19 mouse cellular contexts compared by ENCODE assay signal in genomic region chr10:62892549-62893232, GRCm38 (mm10). TPM values are rescaled to one million over a fixed set of nuclear protein-coding genes. Genes with fewer than 3 reads are reported as not detected.
DNase-seq lines count a peak whose midpoint lies in the region; ATAC-seq and TF ChIP-seq lines count a peak whose summit lies in the region.
"Had no signal": no experiment of that assay in that cellular context is flagged by ENCODE, and none has a peak within 500 bp of the region (broad histone marks: within the 10 kb centered on the region; RNA-seq: fewer than 3 reads in every experiment).

No protein-coding gene starts in this region.

- no peak overlapping the region for H3K9ac ChIP-seq in midbrain, postnatal 0 days (replicated peaks; ENCODE audit: low read length, poor library complexity, severe bottlenecking)
- H3K9ac ChIP-seq in liver, embryonic 11.5 days (ENCODE audit: low read depth, low read length) = no peak overlapping the region
- no peak overlapping the region for H3K9ac ChIP-seq in heart, adult 2 months (ENCODE audit: low read depth, low read length)
- H3K9ac ChIP-seq: embryonic facial prominence, embryonic 12.5 days; forebrain, embryonic 12.5 days; forebrain, postnatal 0 days; heart, embryonic 12.5 days; hindbrain, embryonic 14.5 days; intestine, embryonic 15.5 days had no signal

- TF ChIP-seq CTCF in midbrain, postnatal 0 days (IDR thresholded peaks at IDR 0.05) = no peak
- no peak for TF ChIP-seq CTCF in heart, adult 2 months (IDR thresholded peaks at IDR 0.05)

- no peak for TF ChIP-seq EP300 in heart, adult 2 months (IDR thresholded peaks at IDR 0.05; ENCODE audit: insufficient read depth, low read depth, low read length)

- ATAC-seq in frontal cortex, adult (ENCODE audit: low TSS enrichment) = peak; percentile 96
- no peak for ATAC-seq in midbrain, postnatal 0 days (ENCODE audit: low FRiP score)
- no peak for ATAC-seq in liver, embryonic 11.5 days (replicated peaks; ENCODE audit: low FRiP score)
- ATAC-seq: forebrain, postnatal 0 days; intestine, embryonic 15.5 days had no signal

- TF ChIP-seq POLR2A in heart, adult 2 months (IDR thresholded peaks at IDR 0.05; ENCODE audit: insufficient read depth, low read depth, low read length) = no peak

- H3K4me2 ChIP-seq in midbrain, postnatal 0 days (ENCODE audit: low read depth, low read length, poor library complexity, severe bottlenecking) = no peak overlapping the region
- H3K4me2 ChIP-seq in liver, embryonic 11.5 days = no peak overlapping the region
- H3K4me2 ChIP-seq: embryonic facial prominence, embryonic 12.5 days; forebrain, embryonic 12.5 days; heart, embryonic 12.5 days; hindbrain, embryonic 14.5 days; intestine, embryonic 15.5 days had no signal

- no peaks in the 10 kb centered on the region for H3K79me2 ChIP-seq in heart, adult 2 months (replicated peaks; ENCODE audit: control insufficient read depth, insufficient read depth, low read length)

- H3K27ac ChIP-seq in midbrain, postnatal 0 days (ENCODE audit: low read depth, low read length) = no peak overlapping the region
- H3K27ac ChIP-seq in liver, embryonic 11.5 days (ENCODE audit: low read depth, low read length) = no peak overlapping the region
- H3K27ac ChIP-seq in heart, adult 2 months = no peak overlapping the region
- H3K27ac ChIP-seq: embryonic facial prominence, embryonic 12.5 days; forebrain, embryonic 12.5 days; hindbrain, embryonic 10.5 days; hindbrain, embryonic 14.5 days; intestine, embryonic 15.5 days had no signal

- no peaks in the 10 kb centered on the region for H3K27me3 ChIP-seq in midbrain, postnatal 0 days (ENCODE audit: insufficient read depth, low read length)
- H3K27me3 ChIP-seq in liver, embryonic 11.5 days (replicated peaks; ENCODE audit: control insufficient read depth, insufficient read depth, low read length) = no peaks in the 10 kb centered on the region
- no peaks in the 10 kb centered on the region for H3K27me3 ChIP-seq in heart, adult 2 months (ENCODE audit: control insufficient read depth, insufficient read depth, low read length)
- H3K27me3 ChIP-seq: heart, embryonic 12.5 days; intestine, embryonic 15.5 days had no signal

- no peak for DNase-seq in frontal cortex, postnatal 14 days (ENCODE audit: low spot score in 2 of 2)
- DNase-seq in MN1 (ENCODE audit: low spot score) = peak; percentile 19
- peak; percentile 16 for DNase-seq in fat pad, adult 2 months (ENCODE audit: extremely low read depth, low read depth, low spot score)
- no peak for DNase-seq in midbrain, postnatal 0 days (ENCODE audit: low spot score)
- DNase-seq in right cerebral cortex, postnatal 4 days = no peak
- no peak for DNase-seq in liver, embryonic 11.5 days (ENCODE audit: low spot score)
- DNase-seq in heart, adult 2 months = no peak
- DNase-seq: adrenal gland, postnatal 10 days; cerebellum, adult 11-12 months; cerebellum, adult 9-10 months; cerebellum, postnatal 25 days; forebrain, postnatal 0 days had no signal

- intact Hi-C loops in heart, adult 2 months (cut with DNase I) = no loop called here

- H3K4me3 ChIP-seq in midbrain, postnatal 0 days (ENCODE audit: low read depth, low read length) = no peak overlapping the region
- H3K4me3 ChIP-seq in liver, embryonic 11.5 days (ENCODE audit: low read depth, low read length) = no peak overlapping the region
- no peak overlapping the region for H3K4me3 ChIP-seq in heart, adult 2 months
- H3K4me3 ChIP-seq: embryonic facial prominence, embryonic 12.5 days; forebrain, embryonic 12.5 days; heart, embryonic 12.5 days; hindbrain, embryonic 10.5 days; intestine, embryonic 15.5 days had no signal

- H3K9me3 ChIP-seq in midbrain, postnatal 0 days (ENCODE audit: low read length) = no peaks in the 10 kb centered on the region
- H3K9me3 ChIP-seq in liver, embryonic 11.5 days (ENCODE audit: control insufficient read depth, low read length) = no peaks in the 10 kb centered on the region
- H3K9me3 ChIP-seq: embryonic facial prominence, embryonic 12.5 days; forebrain, embryonic 12.5 days; heart, embryonic 12.5 days; hindbrain, embryonic 10.5 days; intestine, embryonic 15.5 days had no signal

- 21% methylated on average over 4 of the region's 4 CpGs for WGBS in midbrain, postnatal 0 days
- 33% methylated on average over 4 of the region's 4 CpGs for WGBS in liver, embryonic 11.5 days
- WGBS in heart, adult 2 months = 26% methylated on average over 4 of the region's 4 CpGs

- no peaks in the 10 kb centered on the region for H3K4me1 ChIP-seq in midbrain, postnatal 0 days (ENCODE audit: insufficient read depth, low read length)
- H3K4me1 ChIP-seq in liver, embryonic 11.5 days (replicated peaks; ENCODE audit: control insufficient read depth, insufficient read depth, low read length) = no peaks in the 10 kb centered on the region
- no peaks in the 10 kb centered on the region for H3K4me1 ChIP-seq in heart, adult 2 months (ENCODE audit: control insufficient read depth, insufficient read depth, low read length)
- H3K4me1 ChIP-seq: embryonic facial prominence, embryonic 12.5 days; forebrain, embryonic 12.5 days; heart, embryonic 12.5 days; hindbrain, embryonic 10.5 days; intestine, embryonic 15.5 days had no signal

- H3K36me3 ChIP-seq in midbrain, postnatal 0 days (ENCODE audit: insufficient read depth, low read length) = no peaks in the 10 kb centered on the region
- no peaks in the 10 kb centered on the region for H3K36me3 ChIP-seq in liver, embryonic 11.5 days (ENCODE audit: control insufficient read depth, insufficient read depth, low read length)
- no peaks in the 10 kb centered on the region for H3K36me3 ChIP-seq in heart, adult 2 months (ENCODE audit: control insufficient read depth, insufficient read depth, low read length)
- H3K36me3 ChIP-seq: embryonic facial prominence, embryonic 12.5 days; forebrain, embryonic 12.5 days; heart, embryonic 12.5 days; hindbrain, embryonic 10.5 days; intestine, embryonic 15.5 days had no signal

RNA-seq across cellular contexts. Expression of gene Tet1, which starts 16.1 kb away (rescaled TPM):
- 29.0 and 40.5 TPM in 2 replicates for total RNA-seq in midbrain, postnatal 0 days (2014; rRNA removed)
- polyA plus RNA-seq in midbrain, postnatal 0 days (2015; fragmentation: Nextera tagmentation; extraction: Ambion mirVana) = 31.1 and 34.9 TPM in 2 replicates
- polyA plus RNA-seq in liver, embryonic 11.5 days (2014; fragmentation: Nextera tagmentation; extraction: Ambion mirVana) = 11.7 and 12.9 TPM in 2 replicates
- total RNA-seq in heart, adult 2 months (2021) = 1 to 10 TPM; 5.3 to 6.6 TPM
- polyA plus RNA-seq in heart, adult 2 months (2012; rRNA removed) = 2.3 and 3.9 TPM in 2 replicates

RNA-seq across cellular contexts. Expression of gene Slc25a16, which starts 27.7 kb away (rescaled TPM):
- 19.0 and 23.0 TPM in 2 replicates for total RNA-seq in midbrain, postnatal 0 days (2014; rRNA removed)
- polyA plus RNA-seq in midbrain, postnatal 0 days (2015; fragmentation: Nextera tagmentation; extraction: Ambion mirVana) = 12.3 and 13.7 TPM in 2 replicates
- 13.5 and 15.7 TPM in 2 replicates for polyA plus RNA-seq in liver, embryonic 11.5 days (2014; fragmentation: Nextera tagmentation; extraction: Ambion mirVana)
- total RNA-seq in heart, adult 2 months (2021) = 10 to 100 TPM; 20.4 to 27.1 TPM
- 21.7 and 35.8 TPM in 2 replicates for polyA plus RNA-seq in heart, adult 2 months (2012; rRNA removed)

RNA-seq across cellular contexts. Expression of gene Dna2, which starts 54.1 kb away (rescaled TPM):
- total RNA-seq in midbrain, postnatal 0 days (2014; rRNA removed) = 2.0 and 3.5 TPM in 2 replicates
- polyA plus RNA-seq in midbrain, postnatal 0 days (2015; fragmentation: Nextera tagmentation; extraction: Ambion mirVana) = 2.6 and 2.7 TPM in 2 replicates
- polyA plus RNA-seq in liver, embryonic 11.5 days (2014; fragmentation: Nextera tagmentation; extraction: Ambion mirVana) = 58.1 and 61.6 TPM in 2 replicates
- under 1 TPM; 0.29 to 0.68 TPM for total RNA-seq in heart, adult 2 months (2021)
- 0.84 and 1.8 TPM in 2 replicates for polyA plus RNA-seq in heart, adult 2 months (2012; rRNA removed)

Comparison
In these comparisons a context has a peak if more than half of its experiments do, and no peak if none do; other contexts are left out.
1. DNase-seq: peak in MN1 (single experiment) and fat pad, adult 2 months (single experiment); none in frontal cortex, postnatal 14 days (0 of 2), midbrain, postnatal 0 days (single experiment), right cerebral cortex, postnatal 4 days (single experiment), liver, embryonic 11.5 days (single experiment) and heart, adult 2 months (0 of 2).
2. RNA of gene Dna2, which starts 54.1 kb away (polyA plus RNA-seq): 58.1 to 61.6 TPM in liver, embryonic 11.5 days; 2.6 to 2.7 TPM in midbrain, postnatal 0 days and 0.84 to 1.8 TPM in heart, adult 2 months; every median in the first group is over 10 times any median in the second.